Mouse (Mus musculus): ENCODE measurements around the gene Diaph3. TPM values are rescaled to one million over a fixed set of nuclear protein-coding genes. Genes with fewer than 3 reads are reported as not detected.

Gene Diaph3
- total RNA-seq (2017) = 3.7 to 5.2 TPM (median 4.3 TPM) in 3 replicates

DNA sequence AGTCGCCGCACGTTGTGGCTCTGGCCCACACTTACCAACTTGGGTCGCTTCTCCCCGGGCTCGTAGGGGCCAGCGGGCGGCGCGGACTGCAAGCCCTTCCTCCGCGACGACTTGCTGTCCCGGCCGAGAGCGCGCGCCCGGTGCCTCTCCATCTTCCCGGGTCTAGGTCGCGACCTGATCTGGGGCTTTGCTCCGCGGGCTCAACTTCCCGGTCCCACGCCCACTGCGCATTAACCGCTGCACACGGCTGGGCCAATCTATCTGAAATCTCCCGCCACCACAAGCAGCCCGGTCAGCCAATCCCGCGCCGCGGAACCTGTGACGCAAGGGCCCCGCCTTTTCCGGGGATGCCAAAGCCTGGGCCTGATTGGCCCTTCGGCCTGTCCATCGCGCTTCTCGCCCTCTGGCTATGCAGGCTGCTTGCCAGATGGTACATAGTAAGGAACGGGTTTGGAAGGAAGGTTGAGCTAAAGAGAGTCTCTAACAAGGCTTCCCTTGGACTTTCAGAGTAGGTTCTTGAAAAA is at the start of gene Diaph3:
Gene Diaph3, minus strand, starts transcription at position 273 of the 524 bp plus-strand sequence.
- ATAC-seq (replicated peaks; ENCODE audit: insufficient number of reproducible peaks, low FRiP score, low TSS enrichment, poor library complexity, severe bottlenecking) = peak; percentile 98

DNA sequence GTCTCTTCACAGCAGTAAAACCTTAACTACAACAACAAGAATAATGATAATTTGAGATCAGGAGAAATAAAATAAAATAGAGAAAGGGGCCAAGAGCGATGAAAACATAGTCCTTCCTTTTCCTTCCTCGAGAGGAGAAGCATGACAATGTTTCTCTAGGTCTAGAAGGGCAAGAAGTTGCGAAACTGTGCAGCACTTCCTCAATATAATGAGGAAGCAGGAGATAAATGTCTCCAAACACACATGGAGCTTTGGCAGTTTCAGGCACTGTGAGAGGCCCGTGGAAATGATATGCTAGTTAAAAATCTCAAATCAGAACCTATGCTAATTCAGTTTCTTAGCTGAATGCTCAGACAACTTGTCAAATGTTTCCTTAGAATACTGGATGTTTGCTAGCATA is 49.6 kb upstream of the Diaph3 start:
- ATAC-seq (replicated peaks; ENCODE audit: insufficient number of reproducible peaks, low FRiP score, low TSS enrichment, poor library complexity, severe bottlenecking) = peak; percentile 85

DNA sequence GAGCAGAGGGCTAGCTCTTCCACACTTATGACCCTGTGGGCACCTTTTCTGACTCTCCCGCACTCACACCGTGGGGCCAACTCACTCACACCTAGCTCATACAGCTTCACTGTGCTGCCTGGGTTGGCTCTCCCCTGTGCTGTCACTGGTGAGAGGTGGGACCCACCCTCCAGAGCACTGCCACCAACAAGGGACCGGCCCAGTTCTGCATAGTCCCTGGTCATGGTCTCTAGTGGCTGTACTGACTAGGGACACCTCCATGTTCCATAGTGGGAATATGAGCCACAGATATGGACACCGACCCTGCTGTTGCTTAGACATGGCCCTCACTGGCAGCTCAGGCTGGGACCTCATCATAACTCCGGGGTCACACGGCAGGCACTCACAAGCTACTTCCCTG is 30.5 kb upstream of the Diaph3 start:
- ATAC-seq (replicated peaks; ENCODE audit: insufficient number of reproducible peaks, low FRiP score, low TSS enrichment, poor library complexity, severe bottlenecking) = 0 out of 2 replicates have a peak, but pooled peaks have one; percentile 40

DNA sequence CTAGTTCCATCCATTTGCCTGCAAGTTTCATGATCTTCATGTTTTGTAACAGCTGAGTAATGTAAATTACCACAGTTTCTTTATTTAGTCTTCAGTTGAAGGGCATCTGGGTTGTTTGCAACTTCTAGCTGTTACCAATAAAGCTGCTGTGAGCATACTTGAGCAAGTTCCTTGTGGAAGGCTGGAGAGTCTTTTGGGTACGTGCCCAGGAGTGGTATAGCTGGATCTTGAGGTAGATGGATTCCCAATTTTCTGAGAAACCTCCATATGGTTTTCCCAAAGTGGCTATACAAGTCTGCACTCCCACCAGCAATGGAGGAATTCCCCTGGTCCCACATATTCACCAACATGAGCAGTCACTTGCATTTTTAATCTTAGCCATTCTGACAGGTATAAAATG is 28.1 kb upstream of the Diaph3 start:
- no peak for ATAC-seq (replicated peaks; ENCODE audit: insufficient number of reproducible peaks, low FRiP score, low TSS enrichment, poor library complexity, severe bottlenecking)

DNA sequence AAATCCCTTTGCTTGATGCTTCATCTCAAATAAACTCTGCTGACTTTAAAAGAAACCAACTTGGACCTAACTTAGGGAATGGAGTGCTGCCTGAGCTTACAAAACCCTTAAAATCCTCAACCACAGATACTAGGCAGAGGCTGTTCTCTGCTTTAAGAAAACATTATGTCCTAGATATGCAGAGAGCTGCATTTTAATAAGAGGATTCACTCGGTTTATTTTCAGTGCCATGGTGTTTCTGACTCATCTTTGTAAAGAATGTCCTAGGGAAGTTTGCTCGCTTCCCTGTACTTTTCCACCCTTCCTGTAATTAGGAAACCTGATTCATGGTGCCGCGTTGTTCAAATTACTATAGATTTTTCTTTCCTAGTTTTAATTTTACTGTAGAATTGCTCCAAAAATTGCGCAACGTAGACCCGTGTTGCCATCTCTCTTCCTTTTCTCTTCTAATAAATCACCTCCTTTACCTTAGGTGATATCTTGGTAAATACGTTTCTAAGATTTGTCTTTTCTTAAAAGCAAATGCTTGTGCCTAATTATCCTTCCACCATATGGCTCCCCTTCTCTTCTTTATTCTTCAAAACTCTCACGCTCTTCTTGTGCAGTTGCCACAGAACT is 14.7 kb upstream of the Diaph3 start:
- no peak for ATAC-seq (replicated peaks; ENCODE audit: insufficient number of reproducible peaks, low FRiP score, low TSS enrichment, poor library complexity, severe bottlenecking)

DNA sequence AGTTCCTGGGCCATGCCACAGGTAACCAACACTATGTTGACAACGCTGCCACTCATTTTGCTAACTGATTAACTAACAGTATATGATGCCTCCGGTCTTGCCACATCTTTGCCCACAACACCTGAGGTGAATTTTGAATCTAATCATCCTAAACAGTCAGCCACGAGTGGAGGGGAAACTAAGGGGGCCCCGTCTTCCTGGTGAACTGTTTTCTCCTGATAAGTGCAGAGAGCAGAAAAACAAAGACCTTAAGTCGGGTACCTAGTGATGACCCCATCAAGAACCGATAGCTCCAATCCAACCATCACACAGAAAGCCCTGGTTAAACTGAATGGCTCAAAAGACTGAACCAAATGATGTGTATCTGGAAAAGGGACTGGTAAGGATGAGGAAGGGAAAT is 8.6 kb upstream of the Diaph3 start:
- no peak for ATAC-seq (replicated peaks; ENCODE audit: insufficient number of reproducible peaks, low FRiP score, low TSS enrichment, poor library complexity, severe bottlenecking)

DNA sequence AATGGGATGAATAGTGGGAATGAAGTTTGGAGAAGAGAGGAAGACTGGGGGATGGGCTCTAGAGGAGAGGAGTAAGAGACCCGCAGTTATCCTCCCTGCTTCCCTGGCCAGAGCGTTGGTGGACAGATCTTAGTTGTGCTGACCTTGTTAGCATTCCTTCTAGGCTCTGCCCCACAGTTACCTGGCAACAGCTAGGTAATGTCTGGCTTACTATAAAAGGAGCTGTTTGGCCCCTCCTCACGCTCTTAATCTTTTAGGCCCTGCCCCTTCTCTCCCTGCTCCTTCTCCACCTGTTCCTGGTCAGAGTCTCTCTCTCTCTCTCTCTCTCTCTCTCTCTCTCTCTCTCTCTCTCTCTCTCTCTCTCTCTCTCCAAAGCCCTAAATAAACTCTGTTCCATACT is 5.7 kb upstream of the Diaph3 start:
- no peak for ATAC-seq (replicated peaks; ENCODE audit: insufficient number of reproducible peaks, low FRiP score, low TSS enrichment, poor library complexity, severe bottlenecking)

DNA sequence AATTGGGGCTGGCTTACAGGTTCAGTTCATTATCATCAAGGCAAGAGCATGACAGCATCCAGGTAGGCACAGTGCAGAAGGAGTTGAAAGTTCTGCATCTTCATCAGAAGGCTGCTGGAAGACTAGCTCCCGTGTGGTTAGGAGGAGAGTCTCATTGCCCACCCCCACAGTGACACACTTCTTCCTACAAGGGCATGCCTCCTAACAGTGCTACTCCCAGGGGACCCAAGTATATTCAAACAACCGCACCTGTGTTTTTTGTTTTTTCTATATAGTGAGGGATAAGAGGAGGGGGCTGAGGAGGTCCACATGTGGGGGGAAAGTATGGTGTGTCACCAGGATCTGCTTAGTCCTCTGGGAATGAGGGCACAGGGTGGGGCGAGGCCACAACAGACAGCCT is 4.3 kb upstream of the Diaph3 start:
- no peak for ATAC-seq (replicated peaks; ENCODE audit: insufficient number of reproducible peaks, low FRiP score, low TSS enrichment, poor library complexity, severe bottlenecking)

DNA sequence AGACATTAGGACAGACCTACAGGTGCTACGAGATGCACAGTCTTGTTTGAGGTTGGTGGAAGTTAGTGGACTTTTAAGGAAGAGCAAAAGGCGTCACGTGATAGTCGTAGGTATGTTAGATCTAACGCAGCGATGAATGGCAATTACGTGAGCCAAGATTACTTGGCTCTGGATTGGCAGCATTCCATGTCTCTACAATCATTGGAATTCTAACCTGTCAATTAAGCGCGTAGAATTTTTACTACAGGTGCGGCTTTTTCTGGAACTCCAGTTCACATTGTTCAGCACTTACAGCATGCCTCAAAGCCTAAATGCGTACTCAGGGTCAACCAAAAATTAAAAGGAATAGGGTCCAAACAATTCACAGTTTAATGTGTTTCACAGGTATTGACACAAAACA is 742 bp upstream of the Diaph3 start:
- no peak for ATAC-seq (replicated peaks; ENCODE audit: insufficient number of reproducible peaks, low FRiP score, low TSS enrichment, poor library complexity, severe bottlenecking)

DNA sequence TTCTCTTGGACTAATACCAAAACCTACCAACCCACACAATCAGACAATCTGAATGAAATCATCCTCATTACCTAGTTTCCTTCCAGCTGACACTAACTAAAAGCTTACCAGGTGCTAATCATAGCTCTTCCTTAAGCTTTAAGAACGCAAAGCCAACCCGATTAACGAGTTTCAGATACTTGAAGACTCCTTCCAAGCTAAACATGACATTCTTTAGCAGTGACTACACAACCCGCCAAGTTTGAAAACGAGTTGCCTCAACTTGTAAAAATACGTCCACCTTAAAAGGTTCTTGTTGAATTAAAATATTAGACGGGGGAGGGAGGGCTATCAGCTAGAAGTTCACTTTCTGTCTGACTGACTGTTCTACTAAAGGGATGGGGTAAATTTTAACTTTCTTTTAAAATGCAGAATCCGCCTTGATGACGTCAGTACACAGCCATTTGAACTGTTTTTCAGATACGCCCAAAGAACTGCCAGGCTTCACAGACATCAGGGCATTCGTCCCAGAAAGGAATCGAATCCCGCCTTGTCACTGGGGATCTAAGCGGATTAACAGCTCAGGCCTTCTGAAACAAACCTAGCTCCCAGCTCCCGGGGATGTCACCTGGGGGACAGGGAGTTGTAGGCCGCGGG is 590 bp downstream of the Diaph3 start:
- peak; percentile 18 for ATAC-seq (replicated peaks; ENCODE audit: insufficient number of reproducible peaks, low FRiP score, low TSS enrichment, poor library complexity, severe bottlenecking)

DNA sequence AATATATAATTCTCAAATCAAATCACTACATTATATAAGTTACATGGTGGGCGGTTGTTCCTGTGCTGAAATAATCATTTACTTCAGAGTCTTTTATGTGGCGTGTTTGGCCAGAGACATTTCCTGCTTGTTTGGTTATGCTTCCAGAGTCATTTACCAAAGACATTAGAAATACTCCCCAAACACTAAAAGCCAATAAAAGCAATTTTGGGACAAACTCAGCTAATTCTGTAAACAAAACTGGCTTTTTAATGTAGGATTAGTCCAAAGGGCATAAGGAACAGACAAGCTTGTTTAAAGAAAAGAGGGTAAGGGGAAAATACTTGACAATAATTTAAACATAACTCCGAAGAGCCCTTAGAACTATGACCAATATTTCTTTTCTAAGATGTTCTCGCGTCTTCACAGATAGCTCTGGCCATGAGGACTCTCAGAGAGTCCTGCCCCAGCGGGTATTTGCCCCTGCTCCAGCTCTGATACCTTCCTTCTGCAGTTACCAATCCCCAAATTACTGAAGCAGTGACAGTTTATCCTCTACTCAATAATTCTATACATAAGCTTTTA is 14.9 kb downstream of the Diaph3 start:
- no peak for ATAC-seq (replicated peaks; ENCODE audit: insufficient number of reproducible peaks, low FRiP score, low TSS enrichment, poor library complexity, severe bottlenecking)

DNA sequence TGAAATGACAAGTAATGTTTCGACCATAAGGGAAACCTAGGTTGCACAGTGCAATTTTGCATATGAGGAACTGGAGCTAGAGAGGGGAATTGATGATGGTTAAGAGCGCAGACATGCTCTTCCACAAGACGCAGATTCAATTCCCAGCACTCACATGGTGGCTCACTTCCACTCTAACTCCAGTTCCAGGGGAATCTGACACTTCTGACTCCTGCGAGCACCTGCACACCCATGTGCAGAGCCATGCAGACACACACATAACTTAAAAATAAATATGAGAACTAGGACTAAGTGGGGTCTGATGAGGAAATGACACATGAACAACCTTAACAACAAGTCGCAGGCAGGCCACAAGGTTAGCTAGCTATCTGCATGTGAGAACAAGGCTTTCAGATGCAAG is 15.5 kb downstream of the Diaph3 start:
- ATAC-seq (replicated peaks; ENCODE audit: insufficient number of reproducible peaks, low FRiP score, low TSS enrichment, poor library complexity, severe bottlenecking) = no peak

DNA sequence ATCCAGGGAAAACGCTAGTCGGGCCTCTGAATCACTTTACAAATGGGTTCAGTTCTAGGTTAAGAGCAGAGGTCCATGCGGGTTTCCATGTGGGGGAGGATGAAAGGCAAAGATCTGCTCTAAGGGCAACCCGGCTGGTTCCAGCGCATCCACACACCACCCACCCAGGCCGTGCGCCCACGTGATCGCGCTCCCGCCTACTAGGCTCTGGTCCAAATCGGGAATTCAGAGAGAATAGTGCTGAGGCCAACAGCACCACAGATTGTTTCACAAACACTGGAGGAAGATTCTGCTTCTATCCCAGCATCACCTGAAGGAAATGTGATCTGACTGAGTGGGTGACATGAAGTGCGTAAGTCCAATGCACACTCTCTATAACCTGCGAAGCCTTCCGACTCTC is 17.9 kb downstream of the Diaph3 start:
- no peak for ATAC-seq (replicated peaks; ENCODE audit: insufficient number of reproducible peaks, low FRiP score, low TSS enrichment, poor library complexity, severe bottlenecking)

DNA sequence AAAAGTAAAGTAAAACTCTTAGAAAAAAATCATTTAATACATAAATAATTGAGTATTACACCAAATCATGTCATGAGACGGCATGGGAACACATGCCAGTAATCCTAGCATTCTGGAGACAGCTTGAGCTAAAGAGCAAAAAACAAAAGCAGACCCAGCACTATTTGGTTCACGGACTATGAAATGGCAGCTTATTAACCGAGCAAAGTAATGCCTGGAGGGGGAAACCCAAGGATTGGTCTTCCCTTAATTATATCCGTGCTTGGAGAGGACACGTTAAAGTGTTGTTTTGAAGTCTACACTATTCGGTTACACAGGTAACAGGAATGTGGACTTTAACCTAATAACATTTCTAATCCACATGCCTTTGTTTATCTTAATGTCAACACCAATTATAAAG is 19.2 kb downstream of the Diaph3 start:
- no peak for ATAC-seq (replicated peaks; ENCODE audit: insufficient number of reproducible peaks, low FRiP score, low TSS enrichment, poor library complexity, severe bottlenecking)

DNA sequence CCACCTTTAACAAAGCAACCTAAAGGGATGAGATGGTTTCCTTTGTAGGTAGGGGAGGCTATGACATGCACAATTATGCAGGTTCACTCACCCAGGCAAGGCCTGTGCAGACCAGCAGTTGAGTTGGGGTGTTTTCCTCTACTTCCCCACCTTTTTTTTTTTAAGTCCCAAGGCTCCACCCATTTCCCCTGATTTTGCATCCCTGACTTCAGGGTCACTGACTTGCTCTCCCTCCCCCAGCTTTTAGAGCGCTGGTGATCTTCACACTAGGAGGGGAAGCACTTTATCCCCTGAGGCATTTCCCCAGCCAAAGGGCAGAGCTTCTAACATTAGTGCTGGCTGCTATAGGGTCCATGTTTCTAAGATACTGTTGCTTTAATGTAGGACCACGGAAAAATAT is 30.4 kb downstream of the Diaph3 start:
- ATAC-seq (replicated peaks; ENCODE audit: insufficient number of reproducible peaks, low FRiP score, low TSS enrichment, poor library complexity, severe bottlenecking) = no peak

DNA sequence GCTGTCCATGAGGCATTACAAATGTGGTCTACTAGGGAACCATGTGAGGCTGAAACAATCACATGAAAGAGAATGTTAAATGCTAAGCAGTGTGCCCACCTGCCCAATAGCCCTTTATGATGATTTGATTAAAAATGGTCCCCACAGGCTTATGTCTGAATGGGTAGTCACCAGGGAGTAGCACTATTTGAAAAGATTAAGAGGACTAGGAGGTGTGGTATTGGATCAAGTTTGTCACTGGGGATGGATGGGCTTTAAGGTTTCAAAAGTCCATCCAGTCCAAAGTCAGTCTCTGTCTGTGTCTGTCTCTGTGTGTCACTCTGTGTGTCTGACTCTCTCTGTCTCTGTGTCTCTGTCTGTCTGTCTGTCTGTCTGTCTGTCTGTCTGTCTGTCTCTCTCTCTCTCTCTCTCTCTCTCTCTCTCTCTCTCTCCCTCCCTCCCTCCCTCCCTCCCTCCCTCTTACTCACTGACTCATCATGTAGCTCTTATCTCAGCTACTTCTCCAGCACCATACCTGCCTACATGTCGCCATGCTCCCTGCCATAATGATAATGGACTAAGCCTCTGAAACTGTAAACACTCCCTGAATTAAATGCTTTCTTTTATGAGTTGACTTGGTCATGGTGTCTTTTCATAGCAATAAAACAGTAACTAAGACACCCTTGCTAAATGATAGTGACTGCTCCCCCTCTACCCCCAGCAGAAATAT is 41.5 kb downstream of the Diaph3 start:
- ATAC-seq (replicated peaks; ENCODE audit: insufficient number of reproducible peaks, low FRiP score, low TSS enrichment, poor library complexity, severe bottlenecking) = no peak

DNA sequence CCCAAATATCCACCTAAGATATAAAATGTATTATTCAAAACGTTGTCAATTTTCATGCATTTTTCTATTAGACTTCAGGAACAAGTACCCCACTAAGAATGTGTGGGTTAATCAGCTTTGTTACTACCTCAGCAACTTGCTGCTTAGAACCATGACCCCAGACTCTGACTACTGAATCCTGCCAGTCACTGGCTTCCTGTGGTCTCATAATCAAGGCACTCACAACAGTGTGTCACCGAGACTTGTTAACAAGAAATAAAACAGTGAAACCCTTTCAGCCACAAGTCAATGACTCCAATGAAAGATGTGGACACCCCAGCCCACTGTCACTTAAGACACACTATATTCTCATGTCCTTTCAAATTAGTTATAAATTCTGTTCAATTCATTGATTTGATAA is 42.9 kb downstream of the Diaph3 start:
- ATAC-seq (replicated peaks; ENCODE audit: insufficient number of reproducible peaks, low FRiP score, low TSS enrichment, poor library complexity, severe bottlenecking) = no peak

DNA sequence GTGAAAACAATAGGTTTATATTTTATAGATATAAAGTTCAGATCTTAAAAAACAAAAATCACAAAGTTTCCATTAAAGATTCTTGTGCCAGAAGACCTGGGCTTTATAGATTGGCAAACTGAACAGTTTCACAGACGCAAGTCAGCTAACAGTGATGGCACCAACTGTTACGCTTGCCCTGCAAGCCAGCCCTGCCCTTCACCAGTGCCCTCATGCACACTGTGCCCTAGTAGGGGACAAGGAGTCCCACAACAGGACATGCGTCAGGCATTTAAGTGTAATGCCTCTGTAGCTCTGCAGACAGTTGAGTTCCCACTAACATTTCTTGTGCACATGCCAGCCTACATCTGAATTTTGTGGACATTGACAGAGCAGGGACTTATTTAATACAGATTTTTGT is 49.5 kb downstream of the Diaph3 start:
- no peak for ATAC-seq (replicated peaks; ENCODE audit: insufficient number of reproducible peaks, low FRiP score, low TSS enrichment, poor library complexity, severe bottlenecking)

DNA sequence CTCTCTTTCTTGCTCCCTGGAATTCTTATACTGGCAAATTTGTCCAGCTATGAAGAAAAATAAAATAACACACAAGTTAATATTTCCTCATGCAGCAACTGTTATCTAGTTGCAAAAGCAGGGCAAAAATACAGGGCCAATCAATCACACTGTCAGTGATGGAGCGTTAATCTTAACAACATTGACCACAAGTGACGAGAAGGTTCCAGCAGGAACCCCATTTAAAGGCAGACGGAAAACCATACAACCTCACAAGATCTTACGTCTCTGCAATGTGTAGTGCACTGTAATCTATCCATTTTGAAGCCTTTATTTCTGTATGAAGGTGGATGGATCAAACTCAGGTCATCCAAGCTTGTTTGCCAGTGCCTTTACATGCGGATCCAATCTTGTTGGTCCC is 49.9 kb downstream of the Diaph3 start:
- no peak for ATAC-seq (replicated peaks; ENCODE audit: insufficient number of reproducible peaks, low FRiP score, low TSS enrichment, poor library complexity, severe bottlenecking)

DNA sequence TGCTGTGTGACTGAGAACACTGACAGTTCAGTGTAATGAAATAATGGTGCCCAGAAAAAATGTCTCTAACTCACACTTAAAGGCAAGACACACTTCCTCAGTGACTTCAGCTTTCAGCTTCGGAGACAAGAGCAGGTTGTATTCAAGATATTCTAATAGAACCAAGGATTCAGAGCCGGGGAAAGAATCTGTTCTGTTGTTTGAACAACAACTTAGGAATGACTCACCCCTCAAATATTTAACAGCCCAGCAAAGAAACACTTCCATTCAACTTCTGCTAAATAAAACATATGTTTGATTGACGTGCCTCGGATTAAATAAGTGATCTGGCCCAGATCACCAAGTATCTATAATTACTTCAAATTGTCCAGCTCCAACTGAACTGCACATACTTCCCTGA is 52.1 kb downstream of the Diaph3 start:
- ATAC-seq (replicated peaks; ENCODE audit: insufficient number of reproducible peaks, low FRiP score, low TSS enrichment, poor library complexity, severe bottlenecking) = no peak

Measured in monocyte, adult 5-6 weeks (primary cell).